Mouse (Mus musculus) megakaryocyte, embryonic 14.5 days (primary cell): Measurements from ENCODE around the gene Ap1g1. TPM values are rescaled to one million over a fixed set of nuclear protein-coding genes. Genes with fewer than 3 reads are reported as not detected.

Experiments
- H3K27me3 ChIP-seq: replicated peaks from 2 replicates; pipeline ENCODE3; 2012; ENCODE audit warnings: inconsistent platforms
- H3K36me3 ChIP-seq: replicated peaks from 2 replicates; pipeline ENCODE3; 2012; ENCODE audit warnings: low read length, inconsistent platforms, mixed read lengths
- H3K4me1 ChIP-seq: 2 replicates; pipeline ENCODE4 v1.6.1; 2012; ENCODE audit warnings: inconsistent platforms
- H3K4me3 ChIP-seq: replicated peaks from 2 replicates; pipeline ENCODE3; 2012; ENCODE audit warnings: moderate library complexity, mild to moderate bottlenecking, inconsistent platforms
- H3K9me3 ChIP-seq: 2 replicates; pipeline ENCODE4 v1.6.1; 2012; ENCODE audit warnings: inconsistent platforms
- FLI1 ChIP-seq: IDR thresholded peaks from 2 replicates; pipeline ENCODE4 v1.6.1; 2012; ENCODE audit warnings: low read length, inconsistent platforms, mixed read lengths
- GATA1 ChIP-seq: IDR thresholded peaks from 3 replicates; pipeline ENCODE4 v1.6.1; 2012; ENCODE audit warnings: mixed read lengths, low read length, inconsistent platforms, borderline replicate concordance
- polyA plus RNA-seq: library from polyadenylated mRNA; stranded (reverse); fragments of >175 nt; gene quantifications from 2 replicates; pipeline ENCODE4 v1.2.3, GENCODE M21; 2012; ENCODE audit warnings: low replicate concordance; ENCODE audit not compliant: insufficient read depth

Ap1g1 gene
- polyA plus RNA-seq, result 2.4 and 6.2 TPM in 2 replicates

DNA sequence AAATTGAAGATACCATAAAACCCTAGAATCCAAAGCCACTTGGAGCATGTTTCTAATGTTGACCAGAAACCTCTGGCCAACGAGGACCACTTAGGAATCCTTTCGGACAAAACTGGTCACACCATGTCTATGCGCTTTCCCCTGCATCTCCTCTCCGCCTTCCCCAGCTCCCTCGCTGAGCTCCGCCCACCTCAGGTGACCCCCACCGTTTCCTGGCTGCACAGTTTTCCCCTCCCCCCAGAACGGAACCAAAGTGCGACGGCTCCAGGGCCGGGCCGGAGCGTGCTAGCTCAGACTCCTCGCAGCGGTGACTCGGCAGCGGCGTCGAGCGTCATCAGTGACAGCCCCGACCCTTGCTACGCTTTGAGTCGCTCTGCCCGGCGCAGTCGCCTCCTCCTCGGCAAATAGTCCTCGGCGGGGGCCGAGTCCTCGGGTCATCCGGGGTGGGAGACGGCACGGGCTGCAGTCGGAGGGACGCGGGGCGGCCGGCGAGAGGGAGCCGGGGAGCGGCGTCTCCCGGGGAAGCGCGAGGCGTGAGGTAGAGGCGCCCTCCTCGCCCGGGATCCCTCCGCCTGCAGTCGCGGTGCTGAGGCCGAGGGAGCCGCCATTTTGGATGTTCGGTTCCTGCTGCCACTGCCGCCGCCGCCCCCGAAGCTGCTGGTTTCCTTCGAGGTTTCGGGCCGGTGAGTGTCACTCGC, at the start of gene Ap1g1:
Ap1g1 (plus strand) TSS at position 275 of the 698 bp plus-strand sequence.
- H3K36me3 ChIP-seq, result no peaks in the 10 kb centered on the region
- TF ChIP-seq GATA1 (no peak), FLI1 (no peak)
- peaks cover 38% of the 10 kb centered on the region for H3K4me1 ChIP-seq
- H3K27me3 ChIP-seq, result peaks cover 8% of the 10 kb centered on the region
- H3K9me3 ChIP-seq, result no peaks in the 10 kb centered on the region
- peak within 1 kb of the TSS; percentile 97 for H3K4me3 ChIP-seq

DNA sequence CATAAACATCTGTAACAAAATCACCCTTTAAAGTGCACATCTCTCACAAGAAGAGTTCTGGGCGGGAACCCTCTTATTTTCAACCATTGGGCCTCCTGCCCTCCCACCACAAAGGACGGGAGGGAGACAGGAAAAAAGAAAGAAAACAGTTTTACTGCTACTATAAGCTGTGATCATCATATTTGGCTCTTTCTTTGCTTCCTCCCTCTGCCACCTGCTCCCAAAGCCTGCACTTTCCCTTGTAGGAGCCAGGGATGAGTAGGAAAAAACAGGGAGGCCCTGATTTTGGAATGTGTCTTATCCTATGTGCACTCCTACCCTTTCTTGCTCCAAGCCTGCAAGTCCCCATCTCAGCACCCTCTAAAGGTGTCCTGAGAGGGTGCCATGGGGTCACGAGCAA, 47.3 kb upstream of the Ap1g1 start:
- Histone ChIP-seq H3K4me1 (peaks cover 20% of the 10 kb centered on the region), H3K36me3 (peaks cover 91% of the 10 kb centered on the region), H3K27me3 (no peaks in the 10 kb centered on the region), H3K9me3 (no peaks in the 10 kb centered on the region), H3K4me3 (no peak overlapping the region)
- TF ChIP-seq GATA1, result no peak
- no peak for TF ChIP-seq FLI1

DNA sequence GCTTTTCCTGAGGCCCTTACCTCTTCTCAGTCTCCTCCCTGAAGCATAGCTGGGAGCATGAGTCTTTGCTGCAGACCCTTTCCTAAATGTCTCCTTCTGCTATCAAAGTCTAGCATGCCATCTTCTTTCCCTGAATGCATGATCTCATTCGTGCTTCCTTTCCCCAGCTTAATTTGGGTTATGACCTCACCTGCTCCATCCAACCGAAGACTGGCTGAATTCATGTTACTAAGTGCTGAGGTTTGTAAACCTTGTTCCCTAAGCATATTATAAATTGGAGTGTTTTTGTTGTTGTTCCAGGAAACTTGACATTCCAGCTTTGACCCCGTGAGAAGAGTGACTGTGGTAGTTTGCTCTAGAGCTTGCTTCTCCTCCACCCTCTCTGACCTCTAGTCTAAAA, 44.3 kb upstream of the Ap1g1 start:
- TF ChIP-seq GATA1 (no peak), FLI1 (no peak)
- Histone ChIP-seq H3K4me3 (no peak overlapping the region), H3K27me3 (no peaks in the 10 kb centered on the region), H3K36me3 (peaks cover 63% of the 10 kb centered on the region), H3K9me3 (no peaks in the 10 kb centered on the region), H3K4me1 (peaks cover 30% of the 10 kb centered on the region)

DNA sequence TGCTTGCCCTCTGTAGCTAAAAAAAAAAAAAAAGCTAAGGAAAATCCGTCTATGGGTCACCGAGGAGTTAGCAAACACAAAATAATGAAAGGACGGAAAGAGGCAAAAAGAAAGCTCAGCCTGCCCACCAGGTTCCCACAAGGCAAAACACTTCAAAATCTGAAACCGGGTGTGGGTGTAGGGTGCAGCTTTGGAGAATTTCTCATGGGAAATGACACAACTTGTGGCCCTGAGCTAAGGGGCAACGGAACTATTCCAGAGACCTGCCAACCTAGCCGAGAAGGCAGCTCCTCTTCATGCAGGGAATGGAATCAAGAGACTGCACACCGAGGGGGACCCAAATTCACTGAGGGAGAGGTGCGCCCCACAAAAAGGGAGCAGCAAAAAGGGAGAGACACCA, 41.5 kb upstream of the Ap1g1 start:
- H3K36me3 ChIP-seq, result peaks cover 35% of the 10 kb centered on the region
- no peak for TF ChIP-seq GATA1
- TF ChIP-seq FLI1, result no peak
- no peaks in the 10 kb centered on the region for H3K27me3 ChIP-seq
- H3K4me1 ChIP-seq, result peaks cover 19% of the 10 kb centered on the region
- no peaks in the 10 kb centered on the region for H3K9me3 ChIP-seq
- H3K4me3 ChIP-seq, result peak overlapping the region; percentile 98

DNA sequence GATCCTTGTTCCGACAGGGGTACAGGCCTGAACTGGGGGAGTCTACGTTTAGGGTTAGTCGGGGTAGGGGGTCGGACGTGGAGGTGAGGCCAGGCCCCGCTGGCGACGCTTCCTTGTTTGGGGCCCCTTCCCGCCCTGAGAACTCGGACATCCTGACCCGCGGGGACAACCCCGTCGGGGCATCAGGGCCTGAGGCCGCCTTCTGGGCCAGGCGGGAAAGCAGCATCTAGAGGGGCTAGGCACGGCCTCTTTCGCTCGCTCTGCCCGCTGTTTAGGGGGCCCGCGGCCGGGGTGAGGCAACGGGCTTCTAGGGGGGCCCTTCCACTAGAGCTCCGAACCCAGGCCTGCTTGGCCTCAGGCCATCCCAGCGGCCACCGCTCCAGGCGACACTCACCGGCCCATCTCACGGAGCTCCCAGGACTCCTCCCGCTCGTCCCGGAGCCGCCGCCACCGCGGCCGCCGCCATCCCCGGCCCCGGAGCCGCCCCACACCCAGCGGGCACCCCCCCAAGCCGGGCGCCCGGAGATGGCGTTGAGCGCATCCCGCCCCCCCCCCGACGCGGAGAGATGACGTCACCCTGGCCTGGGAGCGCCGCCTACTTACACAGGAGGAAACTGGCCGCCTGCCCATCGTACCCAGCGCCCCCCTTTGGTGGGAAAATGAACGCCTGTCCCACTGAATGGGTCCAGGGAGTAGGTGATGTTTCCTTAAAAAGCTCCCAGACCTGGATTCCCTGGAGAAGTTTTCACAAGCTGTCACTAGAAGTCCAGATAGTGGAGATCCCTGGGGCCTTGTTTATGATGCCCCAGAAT, 40.9 kb upstream of the Ap1g1 start, which contains the start of gene Atxn1l:
Atxn1l (minus strand) TSS at position 503 of the 812 bp plus-strand sequence.
- H3K4me1 ChIP-seq, result peaks cover 19% of the 10 kb centered on the region
- H3K9me3 ChIP-seq, result no peaks in the 10 kb centered on the region

DNA sequence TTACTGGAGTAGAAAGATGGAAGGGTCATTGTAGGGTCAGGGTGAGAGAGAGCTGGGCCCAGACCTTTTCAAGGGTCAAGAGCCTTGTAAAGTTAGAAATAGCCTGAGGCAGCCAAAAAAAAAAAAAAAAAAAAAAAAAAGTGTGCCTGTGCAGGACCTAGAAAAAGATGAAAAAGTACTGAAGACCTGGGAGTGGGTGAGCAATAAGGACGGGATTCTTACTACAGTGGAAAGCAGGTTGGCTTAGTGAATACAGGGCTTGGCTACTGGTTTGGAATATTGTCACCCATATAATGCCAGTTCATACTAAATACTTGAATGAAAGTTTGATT, 40.3 kb upstream of the Ap1g1 start:
- Histone ChIP-seq H3K36me3 (peaks cover 23% of the 10 kb centered on the region), H3K4me1 (peaks cover 19% of the 10 kb centered on the region), H3K27me3 (no peaks in the 10 kb centered on the region), H3K9me3 (no peaks in the 10 kb centered on the region), H3K4me3 (peak overlapping the region; percentile 98)
- TF ChIP-seq FLI1 (no peak), GATA1 (no peak)

More for the DNA sequence above, 40.9 kb upstream of the Ap1g1 start, which contains the start of gene Atxn1l:
- no peak for TF ChIP-seq FLI1
- peak within 1 kb of the TSS; percentile 98 for H3K4me3 ChIP-seq
- no peaks in the 10 kb centered on the region for H3K27me3 ChIP-seq
- peaks cover 29% of the 10 kb centered on the region for H3K36me3 ChIP-seq

DNA sequence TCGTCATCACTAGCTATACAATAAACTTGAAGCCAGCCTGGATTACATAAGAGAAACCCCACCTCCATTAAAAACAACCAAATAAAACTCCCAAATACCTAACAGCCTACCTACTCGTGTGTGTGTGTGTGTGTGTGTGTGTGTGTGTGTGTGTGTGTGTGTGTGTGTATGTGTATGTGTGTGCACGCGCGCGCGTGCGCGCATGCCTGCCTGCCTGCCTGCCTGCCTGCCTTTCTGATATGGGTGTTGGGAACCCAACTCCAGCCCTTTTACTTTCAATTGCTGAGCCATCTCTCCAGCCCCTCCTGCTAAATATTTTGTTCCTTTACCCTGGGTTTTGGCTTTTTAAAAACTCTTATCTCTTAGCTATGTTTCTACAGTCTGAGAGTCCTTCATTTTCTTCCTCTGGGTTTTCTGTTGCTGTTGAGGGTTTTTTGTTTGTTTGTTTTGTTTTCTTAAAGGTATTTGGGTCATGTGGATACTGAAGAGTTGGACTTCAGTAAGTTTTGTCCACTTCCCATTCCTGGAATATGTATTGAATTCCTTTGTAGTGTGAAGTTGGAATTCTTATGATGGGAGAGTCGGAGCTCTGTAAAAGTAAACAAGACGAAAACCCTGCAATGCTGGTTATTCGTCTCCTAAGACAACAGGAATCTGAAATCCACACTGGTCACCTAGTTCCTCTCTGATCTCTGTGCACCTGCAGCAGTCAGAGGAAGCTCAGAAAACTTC, 30.7 kb upstream of the Ap1g1 start:
- H3K27me3 ChIP-seq, result no peaks in the 10 kb centered on the region
- H3K36me3 ChIP-seq, result no peaks in the 10 kb centered on the region
- no peak overlapping the region for H3K4me3 ChIP-seq
- H3K9me3 ChIP-seq, result no peaks in the 10 kb centered on the region
- TF ChIP-seq GATA1, result no peak
- no peak for TF ChIP-seq FLI1
- peaks cover 22% of the 10 kb centered on the region for H3K4me1 ChIP-seq

DNA sequence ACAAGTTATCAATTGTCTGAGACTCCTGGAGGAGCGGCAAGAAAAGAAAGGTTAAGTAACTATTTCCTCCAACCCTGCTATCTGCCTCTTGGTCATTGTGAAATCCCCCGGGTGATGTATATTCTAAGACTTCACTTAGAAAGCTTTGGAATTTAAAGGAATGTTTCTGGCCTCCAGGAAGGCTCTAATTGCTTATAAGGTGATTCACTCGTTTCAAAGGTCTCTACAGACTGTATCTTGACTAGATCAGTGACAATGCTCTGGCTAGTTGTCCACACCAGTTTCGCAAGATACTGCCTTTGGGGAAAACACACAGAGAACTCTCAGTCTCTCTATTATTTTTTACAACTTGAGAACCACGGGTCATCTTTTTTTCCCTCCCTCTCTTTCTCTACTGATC, 28.1 kb upstream of the Ap1g1 start:
- TF ChIP-seq FLI1 (no peak), GATA1 (no peak)
- Histone ChIP-seq H3K27me3 (no peaks in the 10 kb centered on the region), H3K36me3 (no peaks in the 10 kb centered on the region), H3K4me1 (peaks cover 31% of the 10 kb centered on the region), H3K4me3 (peak overlapping the region; percentile 80), H3K9me3 (0 out of 2 replicates have a peak, but pooled peaks cover 3% of the 10 kb centered on the region)

DNA sequence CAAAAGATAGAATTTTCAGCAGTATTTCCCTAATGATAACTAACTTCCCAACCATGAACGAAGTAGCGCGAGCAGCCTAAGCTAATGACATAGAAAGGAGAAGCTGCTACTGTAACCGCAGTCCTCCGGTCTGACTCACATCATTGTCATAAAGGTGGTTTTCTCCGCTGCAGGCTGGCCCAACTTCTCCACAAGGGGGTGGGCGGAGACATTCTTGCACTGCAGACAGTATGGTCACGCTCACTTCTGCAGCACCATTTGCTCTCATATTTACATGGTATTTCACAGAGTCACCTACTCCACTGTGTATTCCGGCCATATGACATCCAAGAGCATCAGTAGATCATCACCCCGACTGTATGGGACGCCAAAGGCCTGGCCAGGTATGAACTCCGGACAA, 27.7 kb upstream of the Ap1g1 start:
- TF ChIP-seq GATA1, result no peak
- TF ChIP-seq FLI1, result no peak
- Histone ChIP-seq H3K9me3 (0 out of 2 replicates have a peak, but pooled peaks cover 3% of the 10 kb centered on the region), H3K36me3 (no peaks in the 10 kb centered on the region), H3K4me3 (peak overlapping the region; percentile 80), H3K27me3 (no peaks in the 10 kb centered on the region), H3K4me1 (peaks cover 31% of the 10 kb centered on the region)

DNA sequence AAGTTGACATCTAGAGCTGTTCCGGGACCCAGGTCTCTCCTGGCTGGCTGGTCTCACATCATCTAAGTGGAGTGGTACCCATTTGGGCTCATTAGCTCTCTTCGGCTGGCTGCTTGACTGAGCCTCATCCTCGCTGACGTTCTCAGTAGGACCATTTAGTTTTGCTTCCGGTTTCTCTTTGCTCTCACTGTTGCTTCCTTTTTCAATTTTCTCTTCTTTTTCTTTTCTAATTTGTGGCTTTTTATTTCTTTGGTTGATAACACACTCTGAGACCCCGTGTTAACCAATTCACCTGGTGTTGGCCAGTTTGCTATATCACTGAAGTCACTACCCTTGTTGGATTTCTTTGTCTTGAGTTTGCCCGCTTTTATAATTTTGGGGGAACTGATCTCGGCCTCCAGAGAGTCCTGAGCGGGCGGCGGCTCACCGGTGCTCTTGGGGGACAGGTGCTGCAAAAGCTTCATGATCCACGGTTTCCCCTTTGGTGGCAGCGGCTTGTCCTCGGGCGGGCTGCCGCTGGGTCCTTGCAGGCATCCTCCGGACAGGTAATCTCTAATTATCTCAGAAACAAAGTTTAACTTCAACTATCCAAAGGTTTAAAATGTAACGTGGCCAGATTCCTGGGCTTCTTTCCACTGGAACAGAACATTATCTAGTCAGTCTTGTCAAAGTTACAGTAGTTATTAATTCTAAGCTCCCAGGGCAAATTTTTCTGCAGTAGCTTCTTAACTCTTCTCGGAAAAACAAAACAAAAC, 26.4 kb upstream of the Ap1g1 start:
- Histone ChIP-seq H3K4me1 (peaks cover 35% of the 10 kb centered on the region), H3K9me3 (0 out of 2 replicates have a peak, but pooled peaks cover 3% of the 10 kb centered on the region), H3K36me3 (no peaks in the 10 kb centered on the region), H3K27me3 (no peaks in the 10 kb centered on the region), H3K4me3 (no peak overlapping the region)
- no peak for TF ChIP-seq GATA1
- TF ChIP-seq FLI1, result no peak
